Mouse (Mus musculus): ENCODE measurements around the gene 2410141K09Rik. TPM values are rescaled to one million over a fixed set of nuclear protein-coding genes. Genes with fewer than 3 reads are reported as not detected.
"Not testable (repeated sequence)": the region's sequence is repeated elsewhere in the genome, so short reads cannot be mapped to it uniquely, and the experiment has no call there.

2410141K09Rik gene
- polyA plus RNA-seq (2016; fragmentation: Nextera tagmentation; extraction: Ambion mirVana), result not detected in 2 replicates

GRCm38 (mm10) chr13:66441018-66441417 is at the start of gene 2410141K09Rik:
TSS of gene 2410141K09Rik (minus strand) at chr13:66441118.
- H3K9me3 ChIP-seq; H3K4me1 ChIP-seq (replicated peaks); ATAC-seq (ENCODE audit: insufficient number of reproducible peaks, insufficient read depth, low FRiP score, low TSS enrichment, low read depth); H3K27me3 ChIP-seq; H3K27ac ChIP-seq; H3K36me3 ChIP-seq; H3K4me3 ChIP-seq (replicated peaks); H3K9ac ChIP-seq (replicated peaks); H3K4me2 ChIP-seq: not testable (repeated sequence)
- no CpG with 5 or more reads among the region's 6 CpGs for WGBS

GRCm38 (mm10) chr13:66426858-66427257 is 14.1 kb downstream of the 2410141K09Rik start:
- not testable (repeated sequence) for H3K27ac ChIP-seq; H3K4me3 ChIP-seq (replicated peaks); H3K4me1 ChIP-seq (replicated peaks); H3K9me3 ChIP-seq; H3K27me3 ChIP-seq; ATAC-seq (ENCODE audit: insufficient number of reproducible peaks, insufficient read depth, low FRiP score, low TSS enrichment, low read depth); H3K36me3 ChIP-seq; H3K4me2 ChIP-seq; H3K9ac ChIP-seq (replicated peaks)
- WGBS, result no CpG with 5 or more reads among the region's 5 CpGs

GRCm38 (mm10) chr13:66414962-66415361 is 26.0 kb downstream of the 2410141K09Rik start:
- WGBS, result no CpG with 5 or more reads among the region's 2 CpGs
- not testable (repeated sequence) for ATAC-seq (ENCODE audit: insufficient number of reproducible peaks, insufficient read depth, low FRiP score, low TSS enrichment, low read depth)

More at GRCm38 (mm10) chr13:66414962-66415361, 26.0 kb downstream of the 2410141K09Rik start:
- H3K27ac ChIP-seq; H3K9ac ChIP-seq (replicated peaks); H3K4me1 ChIP-seq (replicated peaks); H3K4me3 ChIP-seq (replicated peaks); H3K27me3 ChIP-seq; H3K4me2 ChIP-seq; H3K9me3 ChIP-seq; H3K36me3 ChIP-seq: not testable (repeated sequence)

Other genes with a start within 250 kb of the 2410141K09Rik start
- gene Gm10772, start 213.5 kb downstream of the 2410141K09Rik start, polyA plus RNA-seq (2016; fragmentation: Nextera tagmentation; extraction: Ambion mirVana), result not detected in 2 replicates